Mouse (Mus musculus) ovary, postnatal 10 days (tissue): Measurements from ENCODE around the gene Olfr775.

Experiments used
- DNase-seq: peaks from one replicate; pipeline ENCODE4 v3.0.0; 2022; ENCODE audit warnings: low spot score

Olfr775 gene

GRCm38 (mm10) chr10:129248112-129248511, at the start of gene Olfr775:
Gene Olfr775, plus strand, starts transcription at chr10:129248412.
- no peak for DNase-seq

GRCm38 (mm10) chr10:129230737-129231136, 17.5 kb upstream of the Olfr775 start:
- no peak for DNase-seq

GRCm38 (mm10) chr10:129235904-129236303, 12.3 kb upstream of the Olfr775 start, which contains the start of gene Olfr774:
Gene Olfr774, plus strand, starts transcription at chr10:129236204.
- no peak for DNase-seq

GRCm38 (mm10) chr10:129258827-129259226, 10.6 kb downstream of the Olfr775 start, which contains the start of gene Olfr776:
Gene Olfr776, plus strand, starts transcription at chr10:129259127.
- DNase-seq, result no peak

- DNase-seq, result no peak
Observed at GRCm38 (mm10) chr10:129271081-129271535, 22.9 kb downstream of the Olfr775 start, which contains the start of gene Olfr777. Gene Olfr777, minus strand, starts transcription at chr10:129271485.
